Mouse (Mus musculus) yolk sac, embryonic 10.5 days (tissue): ENCODE results near the gene Fcgrt.
"Not testable (repeated sequence)": the region's sequence is repeated elsewhere in the genome, so short reads cannot be mapped to it uniquely, and the experiment has no call there.

ENCODE experiments used
- DNase-seq: peaks from one replicate; pipeline ENCODE4 v3.0.0-alpha.2; 2017; ENCODE audit warnings: low spot score

Fcgrt gene

DNA sequence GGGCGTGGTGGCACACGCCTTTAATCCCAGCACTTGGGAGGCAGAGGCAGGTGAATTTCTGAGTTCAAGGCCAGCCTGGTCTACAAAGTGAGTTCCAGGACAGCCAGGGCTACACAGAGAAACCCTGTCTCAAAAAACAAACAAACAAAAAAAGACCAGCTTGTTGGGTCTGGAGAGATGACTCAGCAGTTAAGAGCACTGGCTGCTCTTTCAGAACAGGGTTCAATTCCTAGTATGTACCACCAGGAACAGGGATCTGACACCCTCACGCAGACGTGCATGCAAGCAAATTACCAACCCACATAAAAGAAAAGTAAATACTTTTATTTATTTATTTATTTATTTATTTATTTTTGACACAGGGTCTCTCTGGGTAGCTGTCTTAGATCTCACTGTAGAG is 6.4 kb upstream of the Fcgrt start:
- not testable (repeated sequence) for DNase-seq

DNA sequence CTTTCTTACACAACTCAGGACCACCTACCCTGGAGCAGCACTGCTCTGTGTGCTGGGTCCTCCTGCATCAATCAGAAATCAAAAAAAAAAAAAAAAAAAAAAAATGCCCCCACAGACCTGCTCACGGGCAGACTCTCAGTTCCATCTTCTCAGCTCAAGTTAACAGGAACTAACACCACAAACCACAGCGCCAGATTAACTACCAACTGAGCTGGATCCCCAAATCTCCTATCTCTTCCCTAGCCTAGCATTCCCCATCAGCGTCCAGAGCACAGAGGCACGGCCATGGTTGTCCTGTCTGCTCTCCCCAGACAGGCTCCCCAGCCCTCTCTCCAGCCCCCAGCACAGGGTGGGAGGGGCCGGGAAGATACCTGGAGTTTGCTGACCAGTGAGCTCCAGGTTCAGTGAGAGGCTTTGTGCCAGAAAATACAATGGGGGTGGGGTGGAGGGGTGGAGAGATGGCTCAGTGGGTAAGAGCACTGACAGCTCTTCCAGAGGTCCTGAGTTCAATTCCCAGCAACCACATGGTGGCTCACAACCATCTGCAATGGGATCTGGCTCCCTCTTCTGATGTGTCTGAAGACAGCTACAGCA is 3.5 kb upstream of the Fcgrt start:
- no peak for DNase-seq

DNA sequence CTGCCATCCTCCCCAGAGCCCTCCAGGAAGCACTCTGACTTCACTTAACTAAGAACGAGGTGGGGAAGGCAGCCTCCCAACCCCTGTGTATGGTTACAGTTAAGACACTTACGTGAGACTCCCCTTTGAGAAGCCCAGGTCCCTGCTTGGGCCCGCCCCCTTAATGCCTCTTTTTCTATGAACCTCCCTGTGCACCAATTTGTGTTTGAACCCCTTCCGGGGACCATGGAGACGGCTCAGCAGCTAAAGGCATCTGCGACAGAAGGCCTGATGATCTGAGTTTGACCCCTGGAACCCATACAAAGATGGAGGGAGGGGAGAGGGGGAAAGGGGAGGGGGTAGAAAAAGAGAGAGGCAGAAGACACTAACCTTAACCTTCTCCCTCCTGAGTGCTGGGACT is 2.8 kb upstream of the Fcgrt start:
- DNase-seq = no peak

DNA sequence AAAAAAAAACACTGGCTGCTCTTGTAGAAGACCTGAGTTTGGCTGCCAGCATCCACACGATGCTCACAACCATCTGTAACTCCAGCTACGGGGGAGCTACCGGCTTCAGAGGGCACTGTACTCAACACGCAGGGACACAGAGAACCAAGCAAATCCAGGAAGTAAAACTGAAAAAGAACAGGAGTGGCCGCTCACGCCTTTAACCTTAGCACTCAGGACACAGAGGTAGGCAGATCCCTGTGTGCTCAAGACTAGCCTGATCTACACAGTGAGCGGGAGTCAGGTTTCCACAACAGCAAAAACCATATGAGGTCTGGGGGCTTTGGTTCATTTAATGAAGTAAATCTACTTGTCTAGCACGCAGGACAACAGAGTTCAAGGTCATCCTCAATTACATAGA is 1.8 kb upstream of the Fcgrt start:
- DNase-seq = no peak

DNA sequence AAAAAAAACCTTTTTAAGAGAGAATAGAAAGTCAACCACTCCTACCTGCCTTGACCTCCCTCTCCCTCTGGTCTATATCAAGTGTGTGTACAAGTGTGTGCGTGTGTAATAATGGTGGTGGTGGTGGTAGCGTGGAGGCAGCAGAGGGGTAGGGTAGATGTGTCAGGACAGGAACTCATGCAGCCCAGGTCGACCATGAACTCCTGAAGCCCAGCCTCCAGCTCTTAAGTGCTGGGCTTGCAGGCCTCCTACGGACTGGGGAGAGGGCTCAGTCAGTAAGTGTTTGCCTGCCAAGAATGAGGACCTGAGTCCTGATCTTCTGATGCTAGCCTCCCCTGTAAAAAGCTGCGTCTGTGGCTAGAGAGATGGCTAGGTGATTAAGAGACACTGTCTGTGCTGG is 1.3 kb upstream of the Fcgrt start:
- DNase-seq = no peak

DNA sequence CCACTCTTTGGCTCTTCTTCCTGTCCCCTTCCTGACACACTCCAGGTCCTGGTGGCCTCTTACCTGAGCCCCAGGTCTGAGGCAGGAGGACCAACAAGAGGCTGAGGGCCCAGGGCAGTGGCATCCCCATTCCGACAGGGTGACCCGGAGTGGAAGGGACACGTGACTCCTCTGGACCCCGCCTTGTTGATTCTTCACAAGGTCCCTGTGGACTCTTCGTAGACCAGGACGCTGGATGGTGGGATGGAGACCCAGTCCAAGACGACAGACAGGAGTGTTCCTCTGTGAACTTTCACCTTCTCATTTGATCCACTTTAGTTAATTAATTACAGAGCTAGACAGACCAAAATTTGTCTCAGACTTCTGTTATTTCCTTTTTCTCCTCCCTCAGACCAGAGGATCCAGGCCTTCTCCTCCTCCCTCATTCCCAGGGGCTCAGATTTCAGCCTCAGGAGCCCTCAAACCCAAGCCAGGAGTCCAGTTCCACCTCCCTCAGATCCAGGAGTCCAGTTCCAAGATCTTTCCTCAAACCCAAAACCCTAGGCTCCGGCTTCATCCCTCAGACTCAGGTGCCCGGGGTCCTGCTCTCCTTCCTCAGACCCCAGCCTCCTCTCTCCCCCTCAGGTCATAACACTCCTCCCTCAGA is 588 bp downstream of the Fcgrt start:
- DNase-seq = no peak

DNA sequence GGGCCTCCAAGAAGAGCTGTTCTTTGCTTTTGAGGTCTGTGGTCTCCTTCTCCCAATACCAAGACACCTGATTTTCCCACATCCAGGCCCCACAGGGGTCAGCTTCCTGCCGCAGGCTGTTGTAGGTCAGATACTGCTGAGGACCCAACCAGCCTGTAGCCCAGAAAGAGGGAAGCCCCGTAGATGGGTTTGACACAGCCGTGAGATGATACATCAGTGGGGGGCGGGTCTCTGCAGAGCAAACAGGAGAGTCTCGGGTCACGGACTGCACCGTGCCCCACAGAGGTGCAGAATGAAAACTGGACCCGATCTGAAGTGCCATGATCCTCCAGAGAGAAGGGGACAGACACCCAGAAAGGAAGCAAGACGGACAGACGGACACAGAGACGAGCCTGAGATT is 1.2 kb downstream of the Fcgrt start:
- no peak for DNase-seq

DNA sequence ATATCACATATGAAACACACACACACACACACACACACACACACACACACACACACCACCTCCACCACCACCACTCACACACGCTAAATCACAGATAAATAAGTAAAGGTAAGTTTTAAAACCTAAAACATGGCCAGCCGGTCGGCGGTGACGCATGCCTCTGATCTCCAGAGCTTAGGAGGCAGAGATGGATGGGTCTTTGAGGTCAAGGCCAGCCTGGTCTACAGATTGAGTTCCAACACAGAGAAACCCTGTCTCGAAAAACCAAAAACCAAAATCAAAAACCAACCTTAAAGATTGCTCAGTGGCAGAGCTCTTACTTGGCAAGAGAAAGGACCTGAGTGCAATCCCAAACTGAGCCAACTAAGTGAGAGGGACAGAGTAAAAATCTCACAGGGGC is 3.6 kb downstream of the Fcgrt start:
- no peak for DNase-seq

DNA sequence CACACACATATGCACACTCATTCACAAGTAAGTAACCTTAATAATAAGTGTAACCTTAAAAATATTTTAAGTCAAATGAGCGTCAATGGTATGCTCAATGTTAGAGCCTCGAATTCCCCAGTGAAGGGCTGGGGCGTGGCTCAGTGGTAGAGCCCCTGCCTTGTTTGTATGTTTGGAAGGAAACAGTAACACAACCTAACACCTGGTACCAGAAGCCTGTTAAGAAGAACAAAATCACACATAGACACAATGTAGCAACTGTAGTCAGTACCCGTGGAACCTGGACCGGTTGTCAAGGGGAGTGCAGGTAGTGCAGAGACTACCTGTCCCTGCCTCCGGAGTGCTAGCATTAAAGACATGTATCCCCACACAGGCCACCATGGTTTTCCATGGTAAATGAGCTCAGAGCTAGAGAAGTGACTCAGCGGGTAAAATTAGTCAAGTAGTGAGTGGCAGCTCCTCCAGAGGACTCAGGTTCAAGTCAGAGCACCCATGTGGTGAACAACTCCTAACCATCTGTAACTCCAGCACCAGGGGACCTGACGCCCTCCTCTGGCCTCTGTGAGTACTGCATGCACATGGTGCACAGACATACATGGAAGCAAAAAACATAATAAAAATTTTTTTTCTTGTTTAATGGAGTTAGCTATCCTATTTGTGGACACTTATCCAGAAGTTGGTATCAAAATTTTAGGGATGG is 5.0 kb downstream of the Fcgrt start:
- DNase-seq = no peak

DNA sequence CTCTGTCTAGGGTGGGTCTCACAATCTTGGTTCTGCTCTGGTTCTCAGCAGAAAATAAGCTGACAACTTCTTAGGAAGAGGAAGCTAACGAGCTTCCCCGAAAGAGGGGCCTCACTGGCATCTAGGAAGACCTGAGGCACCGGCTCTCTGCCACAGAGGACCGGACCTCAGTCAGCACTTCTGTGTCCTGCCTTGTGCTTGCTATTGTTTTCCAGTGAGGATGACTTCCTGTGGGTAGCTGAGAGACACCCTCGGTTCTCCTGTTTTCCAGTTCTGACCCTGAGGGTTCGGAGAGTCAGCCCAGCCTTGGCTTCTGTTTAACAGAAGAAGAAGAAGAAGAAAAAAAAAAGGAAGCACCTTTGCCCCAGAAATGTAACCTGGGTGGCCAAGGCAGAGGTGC is 6.2 kb downstream of the Fcgrt start:
- no peak for DNase-seq

DNA sequence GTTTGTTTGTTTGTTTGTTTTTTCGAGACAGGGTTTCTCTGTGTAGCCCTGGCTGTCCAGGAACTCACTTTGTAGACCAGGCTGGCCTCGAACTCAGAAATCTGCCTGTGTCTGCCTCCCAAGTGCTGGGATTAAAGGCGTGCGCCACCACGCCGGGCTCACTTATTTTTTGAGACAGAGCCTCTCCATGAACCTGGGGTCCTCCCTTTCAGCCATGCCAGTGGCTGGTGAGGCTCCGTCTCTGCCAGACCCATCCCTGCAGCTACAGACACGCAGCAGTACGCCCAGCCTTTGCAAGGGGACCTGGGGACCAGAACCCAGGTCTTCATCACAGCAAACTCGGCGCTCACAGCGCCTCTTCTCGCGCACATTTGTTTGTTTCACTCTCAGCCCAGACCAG is 7.7 kb downstream of the Fcgrt start:
- not testable (repeated sequence) for DNase-seq

DNA sequence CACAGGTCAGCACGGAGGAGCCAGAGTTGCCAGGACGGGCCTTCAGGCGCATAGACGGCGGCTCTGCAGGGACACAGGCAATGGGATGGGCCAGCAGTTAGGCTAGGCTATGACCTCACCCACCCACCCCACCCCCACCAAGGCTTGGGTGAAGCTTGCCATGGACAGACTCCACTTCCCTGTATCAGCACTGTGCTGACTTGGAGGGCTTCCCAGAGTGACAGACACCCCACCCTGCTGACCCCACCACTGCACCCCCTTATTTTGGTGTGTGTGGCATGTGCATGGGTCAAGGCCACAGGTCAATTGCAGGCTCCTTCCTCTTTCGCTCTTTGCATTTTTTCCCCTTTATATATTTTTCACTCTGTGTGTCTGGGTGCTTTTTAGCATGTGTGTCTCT is 8.3 kb downstream of the Fcgrt start:
- DNase-seq = no peak

DNA sequence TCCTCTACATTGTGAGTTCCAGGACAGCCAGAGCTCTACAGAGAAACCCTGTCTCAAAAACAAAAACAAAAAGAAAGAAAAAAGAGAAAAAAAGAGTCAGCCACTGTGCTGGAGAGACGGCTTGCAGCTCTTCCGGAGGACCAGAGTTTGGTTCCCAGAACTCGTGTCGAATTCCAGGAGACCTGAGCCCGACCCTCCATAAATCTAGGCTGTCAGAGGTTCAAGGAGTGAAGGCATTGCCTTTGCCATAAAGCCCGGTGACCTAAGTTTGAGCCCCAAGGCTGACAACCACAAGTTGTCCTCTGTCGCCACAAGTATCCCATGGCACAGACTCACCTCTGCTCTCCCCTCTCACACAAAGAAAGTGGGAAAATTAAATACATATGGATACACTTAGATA is 9.5 kb downstream of the Fcgrt start:
- no peak for DNase-seq

DNA sequence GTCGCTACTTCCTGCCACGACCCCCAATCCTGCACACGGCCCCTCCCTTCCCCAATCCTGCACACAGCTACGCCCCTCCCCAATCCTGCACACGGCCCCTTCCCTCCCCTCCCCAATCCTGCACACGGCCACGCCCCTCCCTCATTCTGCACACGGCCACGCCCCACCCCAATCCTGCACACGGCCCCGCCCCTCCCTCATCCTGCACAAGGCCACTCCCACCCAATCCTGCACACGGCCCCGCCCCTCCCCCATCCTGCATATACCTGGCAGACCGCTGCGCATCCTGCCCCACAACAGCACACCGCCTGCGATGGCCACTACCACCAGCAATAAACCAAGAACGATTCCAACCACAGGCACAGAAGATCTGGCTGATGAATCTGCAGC is 10.1 kb downstream of the Fcgrt start:
- peak; percentile 50 for DNase-seq

DNA sequence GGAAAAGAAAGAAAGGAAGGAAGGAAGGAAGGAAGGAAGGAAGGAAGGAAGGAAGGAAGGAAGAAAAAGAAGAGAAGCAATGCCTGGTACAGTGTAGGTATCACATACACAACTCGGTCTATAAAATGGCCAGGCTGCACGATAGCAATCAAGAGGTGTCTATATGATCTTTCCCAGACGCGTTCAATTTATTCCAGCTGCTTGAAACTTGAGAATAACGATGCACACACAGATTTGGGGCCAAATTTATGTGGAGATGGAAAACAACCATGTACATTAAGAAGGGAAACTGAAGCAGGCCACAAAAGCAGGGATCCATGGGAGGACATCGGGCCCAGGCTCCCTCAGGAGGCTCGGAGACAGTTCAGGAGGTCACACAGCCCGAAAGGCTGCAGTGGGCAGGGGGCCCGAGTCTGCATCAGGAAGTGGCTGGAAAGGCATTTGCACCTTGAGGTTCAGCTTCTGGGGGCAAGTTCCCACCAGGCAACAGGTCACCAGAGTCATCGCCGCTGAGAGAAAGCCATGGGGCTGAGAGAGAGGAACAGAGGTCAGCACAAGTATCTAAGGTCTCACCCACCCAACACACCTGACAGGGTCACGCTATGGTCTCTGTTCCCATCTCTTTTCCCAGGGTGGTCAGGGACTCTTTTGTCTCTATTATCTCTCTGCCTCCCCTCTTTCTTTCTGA is 10.7 kb downstream of the Fcgrt start:
- DNase-seq = no peak

DNA sequence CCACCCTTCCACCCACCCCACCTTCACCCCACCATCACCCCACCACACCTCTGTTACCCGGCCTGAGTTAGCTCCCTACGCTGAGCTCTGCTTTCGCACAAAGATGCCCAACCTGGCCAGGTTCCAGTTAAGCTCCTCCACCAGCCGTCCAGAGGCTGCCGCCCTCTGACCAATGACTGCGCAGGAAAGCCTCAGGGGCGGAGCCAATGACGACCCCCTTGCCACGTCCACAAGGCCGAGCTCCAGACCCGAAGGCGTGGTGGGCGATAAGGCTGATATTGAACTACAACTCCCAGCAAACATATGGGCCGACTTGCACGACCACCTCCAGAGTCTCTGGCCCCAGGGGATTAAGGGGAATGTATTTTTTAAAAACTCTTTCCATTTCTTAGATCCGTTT is 11.6 kb downstream of the Fcgrt start, which contains the start of gene Rcn3:
TSS of gene Rcn3 (minus strand) at position 174 of the 400 bp plus-strand sequence.
- DNase-seq = peak; percentile 96

DNA sequence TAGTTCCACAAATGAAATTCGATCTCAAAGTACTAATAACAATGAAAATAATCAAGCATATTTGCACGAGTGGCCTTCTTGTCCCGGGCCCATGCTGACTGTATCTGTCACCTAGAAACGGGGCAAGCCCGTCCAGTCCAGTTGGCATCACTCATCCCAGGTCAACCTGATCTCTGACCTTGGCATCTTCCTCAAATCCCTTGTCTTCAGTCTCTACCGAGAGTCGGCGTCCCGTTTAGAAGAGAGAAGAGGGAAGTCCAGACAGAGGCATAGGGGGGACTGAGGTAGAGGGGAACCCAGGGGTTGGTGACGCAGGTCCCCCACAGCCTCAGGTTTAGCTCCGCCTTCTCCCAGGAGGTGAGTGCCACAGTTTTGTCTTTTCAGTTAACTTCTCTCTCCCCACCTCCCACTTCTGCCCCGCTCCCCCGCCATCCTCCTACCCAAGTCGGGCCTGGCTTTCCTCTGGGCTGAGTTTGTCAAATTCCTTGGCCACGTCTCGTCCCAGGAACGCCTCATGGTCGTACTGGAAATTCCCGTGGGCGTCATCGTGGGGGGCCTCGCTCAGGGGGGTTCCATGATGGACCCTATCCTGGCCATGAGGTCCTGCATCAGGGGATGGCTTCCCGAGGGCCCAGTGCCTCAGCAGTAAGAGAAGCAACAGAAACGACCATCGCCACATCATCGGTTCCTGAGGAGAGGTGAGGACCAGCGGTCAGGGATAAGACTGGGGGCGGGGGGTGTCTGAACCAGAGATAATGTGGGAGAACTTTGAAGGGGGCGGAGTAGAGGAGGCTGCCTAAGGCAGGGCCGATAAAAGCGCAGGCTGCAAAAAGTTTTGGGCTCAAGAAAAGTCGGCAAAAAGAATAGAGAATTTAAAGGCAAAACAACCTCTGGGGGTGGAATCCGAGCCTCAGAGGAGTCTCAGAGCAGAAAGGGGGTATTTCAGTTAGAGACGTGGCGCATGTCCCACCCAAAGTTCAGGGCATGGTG is 12.4 kb downstream of the Fcgrt start:
- DNase-seq = peak; percentile 54

DNA sequence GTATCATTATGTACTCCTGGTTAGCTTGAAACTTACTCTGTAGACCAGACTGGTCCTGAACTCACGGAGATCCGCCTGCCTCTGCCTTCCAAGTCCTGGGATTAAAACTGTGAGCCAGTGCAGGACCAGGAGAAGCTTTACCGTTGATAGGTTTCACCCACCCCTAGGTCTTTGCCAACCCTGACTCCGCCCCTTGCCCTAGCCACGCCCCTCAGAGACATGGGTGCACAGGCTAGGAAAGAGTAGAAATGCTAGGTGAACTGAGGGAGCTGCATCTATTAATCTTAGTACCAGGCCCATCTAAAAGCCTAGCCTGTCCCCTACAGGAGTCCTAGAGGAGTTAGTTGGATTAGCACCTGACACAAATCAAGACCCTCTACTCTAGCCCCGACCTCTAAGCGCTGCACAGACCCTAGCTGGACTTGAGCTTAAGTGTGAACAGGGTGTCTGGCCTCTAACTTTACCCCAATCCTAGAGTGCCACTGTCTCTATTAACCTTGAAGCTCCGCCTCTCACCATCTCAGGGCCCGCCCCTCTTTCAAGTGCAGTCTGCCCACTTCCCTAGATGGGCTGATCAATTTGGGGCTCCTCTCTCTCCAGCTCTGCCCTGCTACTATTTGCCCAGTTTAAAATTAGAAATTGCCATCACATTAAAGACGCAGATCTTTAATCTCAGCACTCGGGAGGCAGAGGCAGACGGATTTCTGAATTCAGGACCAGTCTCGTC is 13.2 kb downstream of the Fcgrt start:
- no peak for DNase-seq

DNA sequence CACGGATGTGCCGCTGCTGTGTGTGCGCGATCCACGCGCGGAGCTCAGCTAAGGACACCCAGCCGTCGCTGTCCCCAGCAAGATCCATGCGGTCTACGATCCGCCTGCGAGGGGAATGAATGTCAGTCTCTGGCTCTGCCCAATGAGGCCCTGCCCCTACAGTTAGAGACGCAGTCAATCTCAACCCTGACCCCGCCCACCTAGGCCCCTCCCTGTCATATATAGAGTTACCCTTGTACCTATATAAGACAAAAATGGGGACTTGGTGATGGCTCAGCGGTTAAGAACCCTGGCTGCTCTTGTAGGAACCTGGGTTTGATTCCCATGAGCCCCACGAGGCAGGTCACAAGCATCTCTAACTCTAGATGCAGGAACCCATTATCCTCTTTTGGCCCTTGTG is 15.1 kb downstream of the Fcgrt start:
- no peak for DNase-seq

DNA sequence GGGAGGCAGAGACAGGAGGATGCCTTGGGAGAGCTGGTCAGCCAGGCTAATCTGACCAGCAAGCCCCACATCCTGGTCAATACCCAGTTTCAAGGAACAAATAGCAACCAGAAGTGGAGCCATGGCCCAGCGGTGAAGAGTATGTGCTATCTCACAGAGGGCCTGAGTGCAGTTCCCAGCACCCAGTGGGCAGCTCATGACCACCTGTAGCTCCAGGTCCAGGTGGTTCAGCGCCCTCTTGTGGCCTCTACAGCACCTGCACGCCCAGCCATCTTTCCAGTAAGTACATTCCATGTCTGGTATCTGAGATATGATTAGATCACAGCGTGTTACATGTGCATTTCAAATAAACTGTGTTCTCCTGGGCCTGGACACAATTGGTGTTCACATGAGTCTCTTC is 17.6 kb downstream of the Fcgrt start:
- no peak for DNase-seq

DNA sequence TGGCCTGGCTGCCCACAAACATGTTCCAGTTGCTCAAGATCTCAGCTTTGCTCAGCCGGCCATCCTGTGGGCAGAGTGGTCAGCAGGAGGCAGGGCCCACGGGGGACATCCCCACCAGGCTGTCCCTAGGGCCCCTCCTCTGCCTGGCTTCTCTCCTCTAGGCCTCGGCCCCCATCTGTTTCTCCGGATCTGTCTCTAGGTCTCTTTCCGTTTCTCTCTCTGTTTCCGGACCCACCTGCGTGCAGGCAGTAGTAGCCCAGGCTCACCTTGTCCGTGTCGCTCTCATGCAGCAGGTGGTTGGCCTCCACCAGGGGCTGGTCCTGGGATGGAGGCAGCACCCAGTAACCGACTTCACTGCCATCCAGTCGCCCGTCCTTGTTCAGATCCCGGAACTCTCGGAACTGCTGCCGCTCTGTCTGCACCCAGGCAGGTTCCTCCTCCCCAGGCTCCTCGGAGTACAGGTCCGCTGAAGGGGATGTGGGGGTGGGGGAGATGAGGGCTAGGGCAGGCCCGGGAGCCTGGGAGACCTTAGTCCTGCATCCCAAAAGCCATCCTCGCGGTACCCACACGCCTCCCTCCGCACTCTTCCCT is 20.3 kb downstream of the Fcgrt start:
- DNase-seq = no peak
